ENCODE assay signal across 8 mouse cellular contexts in the genomic region with DNA sequence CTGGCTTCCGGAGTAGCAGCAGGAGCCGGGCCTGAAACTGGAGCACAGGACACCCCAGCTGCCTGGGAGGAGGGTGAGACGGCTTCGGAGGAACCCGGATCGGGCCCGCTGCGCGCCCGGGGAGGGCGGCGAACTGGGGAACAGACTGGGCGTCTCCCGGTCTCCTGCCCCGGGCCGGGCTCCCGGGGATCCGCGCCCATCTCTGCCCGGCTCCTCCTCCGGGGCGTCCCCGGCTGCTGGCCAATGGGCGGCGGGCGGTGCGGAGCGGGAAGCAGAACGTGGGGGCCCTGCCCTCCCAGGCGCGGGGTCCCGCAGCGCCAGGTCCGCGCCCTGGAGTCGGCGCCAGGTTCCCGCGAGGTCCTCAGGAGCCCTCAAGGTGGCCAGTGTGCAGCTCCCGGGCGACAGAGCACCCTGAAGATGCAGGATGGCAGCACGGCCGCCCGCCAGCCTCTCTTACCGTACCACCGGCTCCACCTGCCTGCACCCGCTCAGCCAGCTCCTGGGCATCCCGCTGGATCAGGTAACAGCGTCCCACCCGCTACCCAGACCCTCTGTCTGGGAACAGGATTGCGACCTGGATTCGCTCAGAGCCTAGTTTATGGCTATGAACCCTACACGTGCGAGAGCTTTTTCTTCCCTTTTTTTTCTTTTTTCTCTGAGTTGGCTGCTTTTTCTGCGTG. TPM values are rescaled to one million over a fixed set of nuclear protein-coding genes. Genes with fewer than 3 reads are reported as not detected.
DNase-seq lines count a peak whose midpoint lies in the region; ATAC-seq and TF ChIP-seq lines count a peak whose summit lies in the region.

A gene (plus strand): TSS at position 247 of the 680 bp plus-strand sequence.

- TF ChIP-seq POLR2A in olfactory bulb, adult 2 months (IDR thresholded peaks at IDR 0.05; ENCODE audit: insufficient read depth, low read depth, low read length): no peak
- 0 out of 2 replicates have a peak, but pooled peaks have one; percentile 21 for TF ChIP-seq POLR2A in thymus, adult 2 months (IDR thresholded peaks at IDR 0.05; ENCODE audit: control insufficient read depth, extremely low read depth, insufficient read depth, low read length, poor library complexity)

- no peak for TF ChIP-seq CTCF in olfactory bulb, adult 2 months (IDR thresholded peaks at IDR 0.05; ENCODE audit: insufficient read depth, low read depth, low read length)
- no peak for TF ChIP-seq CTCF in thymus, adult 2 months (IDR thresholded peaks at IDR 0.05; ENCODE audit: borderline replicate concordance, control insufficient read depth, extremely low read depth, insufficient read depth, low read length, poor library complexity)

- under 1% methylated on average over 37 of the region's 55 CpGs for WGBS in hindbrain, embryonic 11.5 days
- under 1% methylated on average over 49 of the region's 55 CpGs for WGBS in lung, embryonic 16.5 days
- under 1% methylated on average over 51 of the region's 55 CpGs for WGBS in olfactory bulb, adult 2 months
- under 1% methylated on average over 55 of the region's 55 CpGs for WGBS in thymus, adult 2 months

- H3K4me3 ChIP-seq in hindbrain, embryonic 11.5 days (ENCODE audit: low read depth, low read length): peak within 1 kb of the TSS; percentile 53
- H3K4me3 ChIP-seq in lung, embryonic 16.5 days (ENCODE audit: low read length): peak within 1 kb of the TSS; percentile 78
- H3K4me3 ChIP-seq in olfactory bulb, adult 2 months (ENCODE audit: insufficient read depth, low read depth, low read length): peak within 1 kb of the TSS; percentile 52
- peak within 1 kb of the TSS; percentile 61 for H3K4me3 ChIP-seq in thymus, adult 2 months (ENCODE audit: control insufficient read depth, insufficient read depth, low read length)

- no peak within 1 kb of the TSS for H3K27ac ChIP-seq in hindbrain, embryonic 11.5 days (ENCODE audit: low read depth, low read length)
- 0 out of 2 replicates have a peak within 1 kb of the TSS, but pooled peaks have one; percentile 5 for H3K27ac ChIP-seq in lung, embryonic 16.5 days (ENCODE audit: low read length)
- no peak within 1 kb of the TSS for H3K27ac ChIP-seq in olfactory bulb, adult 2 months (ENCODE audit: insufficient read depth, low read depth, low read length)
- H3K27ac ChIP-seq in thymus, adult 2 months (ENCODE audit: control insufficient read depth, insufficient read depth, low read length): no peak within 1 kb of the TSS

- no peaks in the 10 kb centered on the region for H3K4me1 ChIP-seq in hindbrain, embryonic 11.5 days (replicated peaks; ENCODE audit: control insufficient read depth, insufficient read depth, low read length)
- H3K4me1 ChIP-seq in lung, embryonic 16.5 days (replicated peaks; ENCODE audit: control insufficient read depth, insufficient read depth, low read length): peaks cover 18% of the 10 kb centered on the region
- H3K4me1 ChIP-seq in olfactory bulb, adult 2 months (ENCODE audit: control insufficient read depth, insufficient read depth, low read length): no peaks in the 10 kb centered on the region
- H3K4me1 ChIP-seq in thymus, adult 2 months (replicated peaks; ENCODE audit: control insufficient read depth, insufficient read depth, low read length): peaks cover 9% of the 10 kb centered on the region

- ATAC-seq in hindbrain, embryonic 11.5 days (ENCODE audit: low FRiP score): peak; percentile 94
- peak; percentile 97 for ATAC-seq in lung, embryonic 16.5 days (ENCODE audit: low read depth)

- H3K9ac ChIP-seq in hindbrain, embryonic 11.5 days (ENCODE audit: low read depth, low read length): peak within 1 kb of the TSS; percentile 58
- peak within 1 kb of the TSS; percentile 76 for H3K9ac ChIP-seq in lung, embryonic 16.5 days (ENCODE audit: low read length)

- H3K4me2 ChIP-seq in hindbrain, embryonic 11.5 days (replicated peaks; ENCODE audit: low read depth, low read length): peak within 1 kb of the TSS; percentile 87
- H3K4me2 ChIP-seq in lung, embryonic 16.5 days (ENCODE audit: low read depth, low read length): peak within 1 kb of the TSS; percentile 87

- no peaks in the 10 kb centered on the region for H3K36me3 ChIP-seq in hindbrain, embryonic 11.5 days (ENCODE audit: control insufficient read depth, insufficient read depth, low read length)
- H3K36me3 ChIP-seq in lung, embryonic 16.5 days (ENCODE audit: control insufficient read depth, insufficient read depth, low read length): 0 out of 2 replicates have a peak, but pooled peaks cover 2% of the 10 kb centered on the region
- no peaks in the 10 kb centered on the region for H3K36me3 ChIP-seq in thymus, adult 2 months (ENCODE audit: control insufficient read depth, insufficient read depth, low read length)

- peaks cover 4% of the 10 kb centered on the region for H3K27me3 ChIP-seq in hindbrain, embryonic 11.5 days (ENCODE audit: control insufficient read depth, insufficient read depth, low read length)
- no peaks in the 10 kb centered on the region for H3K27me3 ChIP-seq in lung, embryonic 16.5 days (ENCODE audit: control insufficient read depth, insufficient read depth, low read depth, low read length)
- no peaks in the 10 kb centered on the region for H3K27me3 ChIP-seq in thymus, adult 2 months (ENCODE audit: control insufficient read depth, insufficient read depth, low read length)

- DNase-seq in MEL-GATA-1-ER (ENCODE audit: extremely low read depth, low read depth): peak; percentile 36
- DNase-seq in cerebellum, adult 9-10 months: peak; percentile 18
- DNase-seq in frontal cortex, postnatal 10 days (ENCODE audit: low spot score in 2 of 2): peak; percentile 27 to 52
- peak; percentile 73 for DNase-seq in hindbrain, embryonic 11.5 days (ENCODE audit: low spot score)
- DNase-seq in layer of hippocampus, adult 9-11 months: peak; percentile 29
- DNase-seq in thymus, adult 2 months: peak; percentile 76

- no peaks in the 10 kb centered on the region for H3K9me3 ChIP-seq in hindbrain, embryonic 11.5 days (ENCODE audit: control insufficient read depth, low read length)
- H3K9me3 ChIP-seq in lung, embryonic 16.5 days (ENCODE audit: control insufficient read depth, low read length): no peaks in the 10 kb centered on the region

RNA-seq across cellular contexts. Expression of the gene that starts here (rescaled TPM):
- 6.4 and 7.4 TPM in 2 replicates for polyA plus RNA-seq in hindbrain, embryonic 11.5 days (2014; fragmentation: Nextera tagmentation; extraction: Ambion mirVana)
- 24.2 and 26.4 TPM in 2 replicates for polyA plus RNA-seq in lung, embryonic 16.5 days (2015; fragmentation: Nextera tagmentation; extraction: Ambion mirVana)
- polyA plus RNA-seq in olfactory bulb, adult 2 months (2012; ENCODE audit: insufficient read depth, insufficient read length, low replicate concordance, missing spikeins): not detected in 2 replicates
- 7.2 and 8.1 TPM in 2 replicates for polyA plus RNA-seq in thymus, adult 2 months (2012; rRNA removed)

Comparison
In these comparisons a context has a peak if more than half of its experiments do, and no peak if none do; other contexts are left out.
1. DNase-seq: peak in every context shown above with its lines; median percentile 76 in thymus, adult 2 months; 73 in hindbrain, embryonic 11.5 days; 40 in frontal cortex, postnatal 10 days; 36 in MEL-GATA-1-ER; 29 in layer of hippocampus, adult 9-11 months; 18 in cerebellum, adult 9-10 months.